Comparison of ENCODE assay signal across 19 mouse cellular contexts in genomic region chr13:57099601-57100000, GRCm38 (mm10).
"Had no signal": no experiment of that assay in that cellular context is flagged by ENCODE, and none has a peak within 500 bp of the region (broad histone marks: within the 10 kb centered on the region; RNA-seq: fewer than 3 reads in every experiment).

No protein-coding gene starts in this region.

- H3K4me3 ChIP-seq: midbrain, embryonic 10.5 days; midbrain, embryonic 12.5 days; myocyte; neural tube, embryonic 13.5 days; neural tube, embryonic 15.5 days had no signal

- H3K36me3 ChIP-seq: midbrain, embryonic 10.5 days; midbrain, embryonic 12.5 days; neural tube, embryonic 13.5 days; neural tube, embryonic 15.5 days had no signal

- H3K27ac ChIP-seq: midbrain, embryonic 10.5 days; midbrain, embryonic 12.5 days; neural tube, embryonic 13.5 days; neural tube, embryonic 15.5 days had no signal

- DNase-seq: lung, adult 18-20 months; lung, embryonic 14.5 days; lung, postnatal 10 days; lung, postnatal 4 days; midbrain, embryonic 14.5 days; retina, postnatal 1 day; right cerebral cortex, adult 18-20 months; right cerebral cortex, postnatal 25 days; right cerebral cortex, postnatal 4 days; spleen, adult 18-20 months; thymus, adult 18-20 months; thymus, postnatal 14 days; thymus, postnatal 36 days had no signal

- H3K27me3 ChIP-seq: neural tube, embryonic 13.5 days; neural tube, embryonic 15.5 days had no signal

- H3K9me3 ChIP-seq: midbrain, embryonic 10.5 days; midbrain, embryonic 12.5 days; neural tube, embryonic 13.5 days; neural tube, embryonic 15.5 days had no signal

- H3K9ac ChIP-seq: lung, embryonic 14.5 days; midbrain, embryonic 12.5 days; neural tube, embryonic 13.5 days; neural tube, embryonic 15.5 days had no signal

- ATAC-seq: midbrain, embryonic 16.5 days had no signal

- H3K4me2 ChIP-seq: lung, embryonic 14.5 days; midbrain, embryonic 12.5 days; neural tube, embryonic 13.5 days; neural tube, embryonic 15.5 days had no signal

- H3K4me1 ChIP-seq: neural tube, embryonic 13.5 days; neural tube, embryonic 15.5 days had no signal
